Mouse (Mus musculus) 416B (cell line): ENCODE measurements at regions not wholly inside any gene's neighbourhood (a gene's known extent, or its start where the extent isn't known, plus 50 kb on each side); places are given as distances from the start of the nearest gene placed in this dataset.

Experiments
- DNase-seq: peaks from one replicate; pipeline ENCODE4 v3.0.0; 2011; ENCODE audit warnings: low read depth

GRCm38 (mm10) chrX:158236206-158236605 lies 193.1 kb upstream of the Cnksr2 start:
- no peak for DNase-seq

GRCm38 (mm10) chrX:158209167-158209566 lies 166.1 kb upstream of the Cnksr2 start:
- DNase-seq = peak; percentile 1

DNA sequence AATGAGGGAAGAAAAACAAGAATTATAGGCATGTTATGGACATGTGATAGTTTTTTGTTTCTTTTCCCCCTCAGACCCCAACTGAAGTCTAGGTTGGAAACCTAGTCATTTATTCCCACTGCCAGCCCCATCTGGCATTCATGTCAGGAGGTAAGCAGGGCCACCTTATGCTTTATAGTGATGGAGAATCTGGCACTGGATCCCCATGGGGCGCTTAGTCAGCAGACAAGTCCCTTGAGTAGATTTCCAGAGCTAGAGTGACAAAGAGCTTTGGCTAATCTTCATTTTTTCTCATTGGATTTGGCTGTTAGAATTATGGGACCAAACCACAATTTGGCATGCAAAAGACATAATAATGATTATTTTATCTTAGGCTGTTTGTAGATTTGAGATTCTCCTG lies 152.4 kb upstream of the Cnksr2 start:
- DNase-seq = no peak

DNA sequence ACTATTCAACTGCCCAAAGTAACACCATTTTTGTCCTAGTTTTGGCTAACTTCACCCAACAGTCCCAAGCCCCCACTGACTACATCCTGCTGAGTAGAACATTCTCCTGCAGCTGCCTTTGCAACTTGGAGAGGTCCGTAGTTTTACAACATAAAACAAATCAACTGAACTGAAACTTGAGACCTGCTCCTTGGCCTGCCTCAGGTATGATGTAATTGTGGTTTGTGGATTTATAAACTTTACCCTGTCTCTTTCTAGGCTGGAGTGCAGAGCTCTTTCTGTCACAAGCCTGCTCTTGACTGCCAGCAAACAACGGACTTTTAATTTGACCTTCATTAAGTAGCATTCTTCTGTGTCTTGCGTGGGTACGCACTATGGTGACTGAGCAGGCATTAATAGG lies 138.4 kb upstream of the Cnksr2 start:
- peak; percentile 0 for DNase-seq

- no peak for DNase-seq
Measured at GRCm38 (mm10) chrX:158180356-158180755, 137.3 kb upstream of the Cnksr2 start.

DNA sequence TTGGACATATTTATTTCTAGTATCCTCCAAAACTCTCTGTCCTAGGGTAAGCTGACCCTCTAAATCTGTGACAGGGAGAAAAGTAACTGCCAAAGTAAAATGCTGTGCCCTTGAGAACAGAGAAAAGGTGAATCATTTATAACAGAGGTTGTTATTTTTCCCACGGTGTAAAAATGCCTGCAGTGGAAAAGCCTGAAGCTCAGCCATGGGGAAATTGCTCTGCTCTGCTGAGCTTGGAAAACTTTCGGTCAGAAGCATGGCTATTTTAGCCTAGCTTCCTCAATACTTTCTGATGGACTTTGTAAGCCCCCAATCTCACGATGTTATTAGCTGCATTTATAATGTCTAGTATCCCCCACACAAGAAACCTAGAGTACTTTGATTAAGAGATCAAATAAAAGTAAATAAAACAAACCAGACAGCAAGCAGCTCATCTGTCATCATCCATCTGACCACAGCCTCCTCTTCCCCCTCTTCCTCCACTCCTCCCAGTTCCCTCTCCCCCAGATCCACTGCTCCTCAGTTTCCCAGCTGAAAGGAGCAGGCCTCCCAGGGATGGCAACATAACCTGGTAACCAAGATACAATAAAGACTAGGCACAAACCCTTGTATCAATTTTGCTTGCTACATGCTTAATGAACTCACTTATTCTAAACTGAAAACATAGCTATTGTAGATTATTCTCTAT lies 92.9 kb upstream of the Cnksr2 start:
- DNase-seq = no peak

DNA sequence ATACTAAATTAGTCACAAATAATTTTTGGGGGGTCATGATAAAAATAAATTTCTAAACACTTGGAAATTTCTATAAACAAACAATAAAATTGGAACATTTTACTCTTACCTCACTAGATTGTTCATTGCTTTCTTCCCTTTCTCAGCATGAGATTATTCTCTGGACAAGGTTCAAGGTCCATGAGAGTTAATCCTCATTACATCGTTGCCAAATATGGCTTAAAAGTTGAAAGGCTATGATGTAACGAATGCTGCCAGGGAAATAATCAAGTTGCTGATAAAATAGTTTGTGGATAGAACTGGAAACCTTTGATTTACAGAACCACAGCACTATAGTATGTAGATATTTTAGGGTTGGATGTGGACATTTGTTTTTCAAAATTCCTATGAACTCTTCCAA lies 90.4 kb upstream of the Cnksr2 start:
- DNase-seq = no peak
